Mouse (Mus musculus) heart, postnatal 4 days (tissue): ENCODE measurements around the gene Elobl. TPM values are rescaled to one million over a fixed set of nuclear protein-coding genes. Genes with fewer than 3 reads are reported as not detected.

Experiments
- DNase-seq: peaks from one replicate; pipeline ENCODE4 v3.0.0; 2021
- total RNA-seq, 2 experiments: library from RNA; stranded (reverse); gene quantifications; 2 replicates each; pipeline ENCODE4 v1.2.3; 2021

Gene Elobl
- total RNA-seq, 2 experiments from 2014 or later, result not detected

DNA sequence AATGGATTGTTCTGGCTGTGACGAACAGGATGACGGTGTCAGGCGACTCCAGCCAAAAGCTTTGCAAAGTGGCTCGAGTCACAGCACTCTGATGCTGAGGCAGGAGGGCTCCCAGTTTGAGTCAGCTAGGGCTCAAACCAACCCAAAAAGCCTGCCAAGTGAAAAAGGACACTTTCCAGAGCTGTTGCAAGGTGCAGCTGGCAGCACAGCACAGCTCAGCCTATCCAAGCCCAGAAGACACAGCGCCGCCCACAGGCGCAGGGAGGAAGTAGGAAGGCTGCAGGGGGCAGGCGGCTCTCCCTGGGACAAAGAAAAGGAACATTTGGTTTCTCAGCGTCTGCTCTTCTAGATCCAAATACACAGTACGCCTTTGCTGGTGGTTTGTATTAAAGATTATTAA, 19.9 kb upstream of the Elobl start:
- no peak for DNase-seq

DNA sequence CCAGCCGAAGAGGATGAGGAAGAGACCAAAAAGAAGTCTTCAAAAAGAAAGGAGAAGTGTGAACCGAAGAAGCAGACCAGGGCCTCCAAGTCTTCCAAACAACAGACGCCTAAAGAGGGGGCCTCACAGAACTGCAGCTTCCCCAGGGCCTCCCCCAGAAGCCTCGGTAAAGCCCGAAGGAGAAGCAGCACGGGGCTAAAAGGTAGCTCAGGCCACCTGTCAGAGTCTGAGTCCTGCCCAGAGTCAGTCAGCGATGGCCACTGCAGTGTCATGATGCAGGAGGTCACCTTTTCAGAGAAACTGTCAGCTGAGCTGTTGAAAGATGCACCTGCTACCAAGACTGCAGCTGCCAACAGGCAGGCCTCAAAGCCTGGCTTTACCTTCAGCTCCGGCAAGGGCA, 14.6 kb upstream of the Elobl start:
- DNase-seq, result no peak

- DNase-seq, result no peak
These were observed 10.5 kb upstream of the Elobl start for GRCm38 (mm10) chr11:88977188-88977587.

- no peak for DNase-seq
These were observed 9.6 kb upstream of the Elobl start for GRCm38 (mm10) chr11:88976320-88976719.

DNA sequence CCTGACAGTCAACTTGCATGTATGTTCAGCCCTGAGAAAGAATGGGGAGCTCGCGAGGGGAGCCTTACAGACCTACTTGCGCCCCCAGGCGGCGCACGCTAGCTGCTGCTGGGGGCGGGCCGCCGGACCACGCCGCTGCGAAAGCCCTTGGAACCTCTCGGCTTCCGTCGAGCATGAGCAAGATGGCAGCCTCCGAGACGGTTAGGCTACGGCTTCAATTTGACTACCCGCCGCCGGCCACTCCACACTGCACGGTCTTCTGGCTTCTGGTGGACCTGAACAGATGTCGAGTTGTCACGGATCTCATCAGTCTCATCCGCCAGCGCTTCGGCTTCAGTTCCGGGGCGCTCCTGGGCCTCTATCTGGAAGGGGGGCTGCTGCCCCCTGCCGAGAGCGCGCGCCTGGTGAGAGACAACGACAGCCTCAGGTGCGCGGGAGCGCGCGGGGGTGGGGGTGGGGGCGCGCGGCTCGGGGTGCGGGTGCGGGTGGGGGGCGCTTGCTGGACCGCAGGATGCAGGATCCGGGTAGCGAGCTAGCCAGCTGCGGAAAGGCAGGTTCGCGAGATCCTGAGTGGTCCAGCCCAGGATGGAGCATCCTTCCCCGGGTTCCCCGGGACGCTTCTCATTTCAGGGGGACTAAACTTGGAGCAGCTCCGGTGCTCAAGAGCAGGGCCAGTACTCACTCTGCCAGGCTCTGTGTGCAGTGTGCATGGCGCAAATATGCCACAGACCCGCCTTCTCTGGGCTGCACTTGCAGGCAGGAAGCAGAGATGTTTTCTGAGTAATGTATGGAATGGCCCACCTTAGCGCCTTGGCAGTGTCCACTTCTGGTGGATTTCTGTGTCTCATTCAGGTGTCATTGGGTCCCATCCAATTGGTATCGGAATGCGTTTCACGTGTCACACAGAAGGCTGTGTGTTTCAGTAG, 7.3 kb upstream of the Elobl start:
- DNase-seq, result peak; percentile 94

DNA sequence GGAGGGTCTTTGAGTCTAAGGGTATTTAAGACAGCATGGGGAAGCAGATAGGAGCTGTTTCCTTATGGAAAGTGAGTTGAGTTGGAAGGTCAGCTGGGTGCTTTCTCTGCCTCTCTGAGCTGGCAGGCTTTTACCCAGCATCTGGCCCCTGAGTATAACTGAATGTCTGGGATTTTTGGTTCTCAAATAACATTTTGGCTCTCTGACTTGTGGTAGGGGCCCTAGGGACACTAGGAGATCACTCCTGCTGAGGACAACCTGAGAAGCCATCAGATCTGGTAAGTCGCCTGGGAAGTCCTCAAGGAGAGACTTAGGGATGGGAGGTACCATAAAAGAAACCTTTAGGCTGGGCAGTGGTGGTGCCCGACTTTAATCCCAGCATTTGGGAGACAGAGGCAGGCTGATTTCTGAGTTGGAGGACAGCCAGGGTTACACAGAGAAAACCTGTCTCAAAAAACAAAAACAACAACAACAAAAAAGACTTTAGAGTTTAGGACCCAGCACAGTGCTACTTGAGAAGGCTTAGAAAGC, 3.5 kb upstream of the Elobl start, which contains the start of gene Coil:
Coil (plus strand) TSS at position 51 of the 531 bp plus-strand sequence.
- peak; percentile 25 for DNase-seq

DNA sequence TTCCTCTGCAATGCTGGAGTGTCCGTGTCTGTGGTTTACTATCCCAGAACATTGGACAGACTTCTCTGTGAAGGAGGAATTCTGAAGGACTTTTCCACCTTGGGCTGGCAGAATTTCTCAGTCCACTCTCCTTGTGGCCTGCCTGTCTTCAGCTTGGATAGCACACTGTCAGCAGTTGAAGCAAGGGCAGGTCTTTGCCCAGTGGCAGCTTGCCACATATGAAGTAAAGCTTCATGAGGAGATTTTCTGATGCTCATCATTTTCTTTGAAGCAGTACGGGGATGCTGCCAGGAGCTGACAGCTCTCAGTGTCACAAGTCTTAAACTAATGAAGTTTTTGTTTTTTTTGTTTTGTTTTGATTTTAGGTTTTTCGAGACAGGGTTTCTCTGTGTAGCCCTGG, 7.9 kb downstream of the Elobl start:
- no peak for DNase-seq

GRCm38 (mm10) chr11:88955217-88955969, 11.3 kb downstream of the Elobl start, which contains the start of gene Scpep1:
TSS of gene Scpep1 (minus strand) at chr11:88955465.
- peak; percentile 99 for DNase-seq

DNA sequence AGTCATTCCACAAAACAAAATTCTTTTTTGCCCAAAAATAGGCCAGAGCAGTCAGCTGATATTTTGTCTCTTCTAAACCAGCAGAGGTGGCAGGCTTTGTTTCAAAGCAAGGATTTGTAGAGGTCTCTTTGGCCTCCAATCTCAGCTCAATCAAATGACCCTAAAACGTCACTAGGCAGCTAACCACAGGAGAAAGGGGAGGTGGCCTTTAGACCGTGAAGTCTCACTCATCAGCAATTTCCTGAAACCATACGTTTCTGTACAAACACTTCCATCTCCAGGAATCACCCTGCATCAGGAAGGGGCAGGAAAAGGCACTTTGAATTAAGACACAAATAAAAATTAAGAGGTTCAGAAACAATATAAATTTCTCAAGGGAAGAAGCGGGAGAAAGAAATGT, 11.9 kb downstream of the Elobl start:
- no peak for DNase-seq

DNA sequence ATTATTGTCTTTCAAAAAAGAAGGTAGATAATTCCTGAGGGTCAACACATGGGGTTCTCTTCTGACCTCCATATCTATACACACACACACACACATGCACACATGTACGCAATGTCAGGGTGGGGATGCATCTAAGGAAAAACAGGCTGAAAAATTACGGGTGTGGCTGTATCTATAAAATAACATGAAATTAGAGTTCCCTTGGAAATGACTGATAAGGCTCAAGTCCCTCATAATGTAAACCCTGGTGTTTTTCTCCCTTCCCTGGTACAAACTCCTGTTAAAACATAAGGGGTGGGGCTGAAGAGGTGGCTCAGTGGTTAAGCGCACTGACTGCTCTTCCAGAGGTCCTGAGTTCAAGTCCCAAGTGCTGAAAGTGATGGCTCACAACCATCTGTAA, 13.1 kb downstream of the Elobl start:
- no peak for DNase-seq

DNA sequence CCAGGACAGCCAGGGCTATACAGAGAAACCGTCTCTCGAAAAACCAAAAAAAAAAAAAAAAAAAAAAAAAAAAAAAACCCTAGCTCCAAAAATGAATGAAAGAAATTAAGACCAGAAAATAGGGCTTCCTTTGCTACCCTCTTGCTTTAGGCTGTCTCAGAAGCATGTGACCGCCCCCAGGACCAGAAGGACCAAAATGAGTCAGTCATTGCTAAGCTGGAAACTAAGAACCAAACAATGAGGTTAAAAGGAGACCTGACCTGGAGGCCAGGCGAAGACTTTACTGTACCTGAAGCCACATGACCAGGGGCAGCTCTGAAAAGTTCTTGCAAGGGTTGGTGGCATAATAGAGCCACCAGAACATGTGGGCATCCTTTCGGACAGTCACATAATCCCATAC, 14.6 kb downstream of the Elobl start:
- no peak for DNase-seq

DNA sequence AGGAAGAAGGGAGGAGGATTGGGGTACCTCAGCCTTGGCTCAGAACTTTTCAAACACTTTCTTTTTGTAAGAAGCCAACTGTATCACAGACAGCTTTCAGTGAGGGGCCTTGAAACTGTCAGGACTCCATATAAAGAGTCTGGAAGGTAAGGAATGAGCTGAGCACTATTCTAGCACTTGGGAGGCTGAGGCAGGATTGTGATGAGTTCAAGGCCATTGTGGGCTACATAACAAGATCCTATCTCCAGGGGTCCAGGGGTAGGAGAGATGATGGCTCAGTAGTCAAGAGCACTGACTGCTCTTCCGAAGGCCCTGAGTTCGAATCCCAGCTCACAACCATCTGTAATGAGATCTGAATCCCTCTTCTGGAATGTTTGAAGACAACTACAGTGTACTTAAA, 15.2 kb downstream of the Elobl start:
- DNase-seq, result no peak

DNA sequence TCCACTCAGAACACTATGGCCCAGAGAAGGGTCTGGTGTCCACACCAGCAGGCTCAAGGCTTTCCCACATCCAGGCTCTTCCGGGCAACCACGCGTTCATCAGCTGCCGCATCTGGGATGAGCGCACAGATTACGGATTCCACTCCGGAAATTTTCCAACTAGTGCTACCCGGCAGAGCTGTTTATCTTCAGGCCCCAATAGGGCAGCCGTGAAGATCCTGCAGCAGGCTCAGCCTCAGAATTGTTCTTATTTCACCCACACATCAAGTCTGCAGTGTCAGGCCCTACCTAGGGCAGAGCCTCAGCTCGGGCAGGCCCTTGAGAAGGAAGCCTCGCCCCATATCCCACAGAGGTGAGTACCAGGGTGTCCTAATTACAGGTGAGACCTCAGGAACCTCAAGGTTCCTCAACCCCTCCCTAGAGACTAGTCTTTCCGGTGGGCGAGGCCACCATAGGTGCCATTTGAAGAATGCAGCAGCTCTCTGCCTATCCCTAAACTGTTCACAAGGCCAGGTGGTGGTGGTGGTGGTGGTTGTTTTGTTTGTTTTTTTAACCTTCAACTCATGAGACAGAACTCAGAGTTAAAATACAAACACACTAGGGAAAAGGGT, 16.0 kb downstream of the Elobl start:
- no peak for DNase-seq

GRCm38 (mm10) chr11:88949802-88950639, 16.7 kb downstream of the Elobl start:
- no peak for DNase-seq

DNA sequence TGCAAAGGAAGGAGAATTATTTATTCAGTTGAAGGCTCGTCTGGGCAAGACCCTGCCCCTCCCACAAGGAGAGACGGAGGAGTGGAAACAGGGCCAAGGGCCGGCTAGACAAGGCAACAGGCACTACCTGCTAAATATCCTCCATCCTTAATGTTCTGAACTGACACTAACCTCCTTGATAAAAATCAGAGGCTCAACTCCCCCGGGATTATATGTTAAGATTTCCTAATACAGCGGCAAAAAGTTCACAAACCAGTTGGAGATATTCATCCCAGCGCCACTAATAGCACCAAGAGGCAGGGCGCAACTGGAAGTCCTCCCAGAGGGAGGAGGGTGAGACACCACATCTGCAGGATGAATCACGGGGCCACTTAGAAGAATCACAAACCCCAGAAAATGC, 17.8 kb downstream of the Elobl start:
- no peak for DNase-seq

GRCm38 (mm10) chr11:88945971-88946585, 20.7 kb downstream of the Elobl start:
- DNase-seq, result no peak

GRCm38 (mm10) chr11:88941489-88941888, 25.2 kb downstream of the Elobl start:
- no peak for DNase-seq

GRCm38 (mm10) chr11:88939634-88940033, 27.1 kb downstream of the Elobl start:
- no peak for DNase-seq

GRCm38 (mm10) chr11:88938770-88939169, 28.0 kb downstream of the Elobl start:
- DNase-seq, result no peak

- no peak for DNase-seq
These were observed 28.8 kb downstream of the Elobl start for GRCm38 (mm10) chr11:88937886-88938285.
